In genomic region chr12:102422065-102422464, GRCm38 (mm10) we compare ENCODE assay signal across 8 mouse cellular contexts. TPM values are rescaled to one million over a fixed set of nuclear protein-coding genes. Genes with fewer than 3 reads are reported as not detected.
DNase-seq lines count a peak whose midpoint lies in the region; ATAC-seq and TF ChIP-seq lines count a peak whose summit lies in the region.

No protein-coding gene starts in this region.

- no peaks in the 10 kb centered on the region for H3K27me3 ChIP-seq in Patski
- H3K27me3 ChIP-seq in heart, embryonic 14.5 days (ENCODE audit: control insufficient read depth, insufficient read depth, low read length) = no peaks in the 10 kb centered on the region
- no peaks in the 10 kb centered on the region for H3K27me3 ChIP-seq in lung, embryonic 15.5 days
- H3K27me3 ChIP-seq in hindbrain, embryonic 14.5 days (ENCODE audit: control insufficient read depth, insufficient read depth, low read length) = no peaks in the 10 kb centered on the region

- peak; percentile 86 for ATAC-seq in Patski
- ATAC-seq in heart, embryonic 14.5 days (ENCODE audit: insufficient number of reproducible peaks, insufficient read depth, low FRiP score, low read depth) = peak; percentile 64; the same call in 1 of the 2 replicates
- peak; percentile 47; the same call in 1 of the 2 replicates for ATAC-seq in lung, embryonic 15.5 days (ENCODE audit: borderline replicate concordance, extremely low read depth, low FRiP score, low TSS enrichment)
- no peak for ATAC-seq in erythroid progenitor cell, adult 5-6 weeks (replicated peaks; ENCODE audit: low FRiP score, poor library complexity, severe bottlenecking)
- ATAC-seq in inflammation-experienced regulatory T-cells, adult 6 months = no peak
- ATAC-seq in hindbrain, embryonic 14.5 days (ENCODE audit: low FRiP score) = no peak

- H3K4me2 ChIP-seq in heart, embryonic 14.5 days (ENCODE audit: low read length) = no peak overlapping the region
- H3K4me2 ChIP-seq in lung, embryonic 15.5 days = no peak overlapping the region
- H3K4me2 ChIP-seq in hindbrain, embryonic 14.5 days (replicated peaks) = no peak overlapping the region

- WGBS in heart, embryonic 14.5 days = 18% methylated on average over 6 of the region's 6 CpGs
- WGBS in lung, embryonic 15.5 days = 55% methylated on average over 6 of the region's 6 CpGs
- 82% methylated on average over 6 of the region's 6 CpGs for WGBS in hindbrain, embryonic 14.5 days

- H3K4me3 ChIP-seq in heart, embryonic 14.5 days (ENCODE audit: control insufficient read depth in 1 of 2, insufficient read depth in 1 of 2, low read depth in 1 of 2, low read length in 2 of 2) = no peak overlapping the region
- no peak overlapping the region for H3K4me3 ChIP-seq in lung, embryonic 15.5 days
- no peak overlapping the region for H3K4me3 ChIP-seq in hindbrain, embryonic 14.5 days (replicated peaks; ENCODE audit: low read length)

- peak; percentile 76 to 82 for DNase-seq in cerebellum, postnatal 10 days
- no peak for DNase-seq in cerebellum, adult 11-12 months
- peak; percentile 77 for DNase-seq in Patski (ENCODE audit: low read depth, low spot score)
- DNase-seq in hindbrain, embryonic 14.5 days (ENCODE audit: low spot score) = no peak

- H3K4me1 ChIP-seq in heart, embryonic 14.5 days (ENCODE audit: control insufficient read depth in 2 of 2, insufficient read depth in 2 of 2, low read length in 2 of 2) = peaks cover 35 to 67% of the 10 kb centered on the region in 2 experiments
- H3K4me1 ChIP-seq in lung, embryonic 15.5 days = peaks cover 22% of the 10 kb centered on the region
- H3K4me1 ChIP-seq in hindbrain, embryonic 14.5 days (replicated peaks; ENCODE audit: control insufficient read depth, insufficient read depth, low read length) = peaks cover 7% of the 10 kb centered on the region; the same call in 1 of the 2 replicates

- POLR2A ChIA-PET in Patski (lab: Charles Lee) = interaction anchor here (0.6 to 1.6 kb wide), 3 partner anchors 10 to 17 kb away, joined by 3 to 5 read pairs (median 4); partner anchors contain the start of gene Lgmn

- H3K36me3 ChIP-seq in heart, embryonic 14.5 days (ENCODE audit: control insufficient read depth, insufficient read depth, low read length) = peaks cover 9% of the 10 kb centered on the region; the same call in 1 of the 2 replicates
- peaks cover 9% of the 10 kb centered on the region; the same call in 1 of the 2 replicates for H3K36me3 ChIP-seq in lung, embryonic 15.5 days
- H3K36me3 ChIP-seq in hindbrain, embryonic 14.5 days (replicated peaks; ENCODE audit: control insufficient read depth, insufficient read depth) = peaks cover 21% of the 10 kb centered on the region

- CTCF ChIA-PET in Patski (lab: Charles Lee) = interaction anchor here (1.1 to 1.3 kb wide), 2 partner anchors 12 to 24 kb away, joined by 3 to 4 read pairs; no protein-coding TSS in a partner anchor

- H3K9me3 ChIP-seq in heart, embryonic 14.5 days (ENCODE audit: control insufficient read depth, low read length) = no peaks in the 10 kb centered on the region
- no peaks in the 10 kb centered on the region for H3K9me3 ChIP-seq in lung, embryonic 15.5 days
- no peaks in the 10 kb centered on the region for H3K9me3 ChIP-seq in hindbrain, embryonic 14.5 days (ENCODE audit: control insufficient read depth, low read length)

- H3K27ac ChIP-seq in heart, embryonic 14.5 days (replicated peaks in 1 of 2; ENCODE audit: control insufficient read depth in 1 of 2, insufficient read depth in 1 of 2, low read depth in 2 of 2, low read length in 2 of 2) = peak overlapping the region; percentile 75 to 78
- H3K27ac ChIP-seq in lung, embryonic 15.5 days = peak overlapping the region; percentile 58
- no peak overlapping the region for H3K27ac ChIP-seq in hindbrain, embryonic 14.5 days

- in situ Hi-C loops in Patski (cut with MboI; ENCODE audit: low pct_unique_long_range_greater_than_20kb) = no loop called here

- TF ChIP-seq CTCF in Patski (IDR thresholded peaks at IDR 0.05) = no peak

- no peak overlapping the region for H3K9ac ChIP-seq in heart, embryonic 14.5 days (ENCODE audit: low read length)
- H3K9ac ChIP-seq in lung, embryonic 15.5 days = no peak overlapping the region
- H3K9ac ChIP-seq in hindbrain, embryonic 14.5 days = no peak overlapping the region

RNA-seq across cellular contexts. Expression of gene Lgmn, which starts 17.5 kb away (rescaled TPM):
- 436 TPM for polyA plus RNA-seq in Patski (2021)
- 120 and 126 TPM in 2 replicates for polyA plus RNA-seq in heart, embryonic 14.5 days (2014; fragmentation: Nextera tagmentation; extraction: Ambion mirVana)
- 115 and 127 TPM in 2 replicates for polyA plus RNA-seq in lung, embryonic 15.5 days (2015; fragmentation: Nextera tagmentation; extraction: Ambion mirVana)
- 16.3 and 28.1 TPM in 2 replicates for total RNA-seq in erythroid progenitor cell, adult 5-6 weeks (2015; ENCODE audit: low replicate concordance)
- total RNA-seq in erythroid progenitor cell, adult 5-6 weeks (2017; ENCODE audit: low replicate concordance) = 13.1 and 17.7 TPM in 2 replicates
- 10 to 100 TPM; 14.6 to 15.5 (median 15.4) TPM for polyA plus RNA-seq in inflammation-experienced regulatory T-cells, adult 6 months (2017; shearing (Covaris generic))
- polyA plus RNA-seq in hindbrain, embryonic 14.5 days (2014; fragmentation: Nextera tagmentation; extraction: Ambion mirVana) = 112 and 118 TPM in 2 replicates

RNA-seq across cellular contexts. Expression of gene Golga5, which starts 46.9 kb away (rescaled TPM):
- polyA plus RNA-seq in Patski (2021) = 35.5 TPM
- 27.2 and 28.6 TPM in 2 replicates for polyA plus RNA-seq in heart, embryonic 14.5 days (2014; fragmentation: Nextera tagmentation; extraction: Ambion mirVana)
- polyA plus RNA-seq in lung, embryonic 15.5 days (2015; fragmentation: Nextera tagmentation; extraction: Ambion mirVana) = 31.3 and 33.6 TPM in 2 replicates
- 11.9 and 15.9 TPM in 2 replicates for total RNA-seq in erythroid progenitor cell, adult 5-6 weeks (2015; ENCODE audit: low replicate concordance)
- 20.3 and 20.7 TPM in 2 replicates for total RNA-seq in erythroid progenitor cell, adult 5-6 weeks (2017; ENCODE audit: low replicate concordance)
- 10 to 100 TPM; 24.8 to 26.8 (median 25.1) TPM for polyA plus RNA-seq in inflammation-experienced regulatory T-cells, adult 6 months (2017; shearing (Covaris generic))
- polyA plus RNA-seq in hindbrain, embryonic 14.5 days (2014; fragmentation: Nextera tagmentation; extraction: Ambion mirVana) = 25.9 and 28.1 TPM in 2 replicates

Comparison
In these comparisons a context has a peak if more than half of its experiments do, and no peak if none do; other contexts are left out.
1. DNase-seq: peak in cerebellum, postnatal 10 days (2 of 2) and Patski (single experiment); none in cerebellum, adult 11-12 months (single experiment) and hindbrain, embryonic 14.5 days (single experiment).
2. ATAC-seq: peak in Patski (single experiment), heart, embryonic 14.5 days (single experiment) and lung, embryonic 15.5 days (single experiment); none in erythroid progenitor cell, adult 5-6 weeks (single experiment), inflammation-experienced regulatory T-cells, adult 6 months (single experiment) and hindbrain, embryonic 14.5 days (single experiment).